Mouse (Mus musculus) lung, adult 18-20 months (tissue): ENCODE results near the gene Zfp938.
A peak's percentile ranks its signal among the peaks of the same experiment; 100 is the strongest.

Experiments
- DNase-seq, 2 experiments: peaks; one replicate each; pipeline ENCODE4 v3.0.0; 2022; ENCODE audit warnings: mixed read lengths in 2 of 2

The Zfp938 gene

DNA sequence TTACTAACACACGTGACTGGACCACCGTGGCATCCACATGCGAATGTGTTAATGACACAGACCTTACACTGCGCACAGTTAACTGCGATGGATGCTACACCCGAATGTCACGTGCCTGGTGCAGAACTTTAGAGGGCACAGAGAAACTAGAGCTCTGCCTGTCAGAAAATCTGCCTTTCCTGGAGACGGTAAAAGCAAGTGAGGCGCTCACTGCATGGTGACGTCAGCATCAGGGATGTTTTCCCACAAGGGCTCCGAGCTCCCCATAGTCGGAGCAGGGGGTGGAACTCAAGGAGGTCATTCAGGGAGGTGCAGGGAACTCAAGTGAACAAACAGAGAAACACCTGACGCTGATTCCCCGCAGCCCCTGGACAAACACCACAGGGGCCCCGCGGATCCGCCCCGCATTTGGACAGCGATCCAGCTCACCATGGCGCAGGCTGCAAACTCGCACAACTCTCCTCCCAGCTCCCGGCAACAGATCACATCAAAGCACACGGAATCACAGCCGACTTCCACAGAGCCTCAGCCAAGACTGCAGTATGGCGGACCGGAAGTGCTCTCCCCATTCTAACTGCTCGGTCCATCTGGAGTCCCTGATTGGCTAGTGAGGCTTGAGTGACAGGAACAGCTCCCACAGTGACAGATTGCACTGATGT, at the start of gene Zfp938:
TSS of gene Zfp938 (minus strand) at position 539 of the 659 bp plus-strand sequence.
- DNase-seq = peak; percentile 82 to 87

DNA sequence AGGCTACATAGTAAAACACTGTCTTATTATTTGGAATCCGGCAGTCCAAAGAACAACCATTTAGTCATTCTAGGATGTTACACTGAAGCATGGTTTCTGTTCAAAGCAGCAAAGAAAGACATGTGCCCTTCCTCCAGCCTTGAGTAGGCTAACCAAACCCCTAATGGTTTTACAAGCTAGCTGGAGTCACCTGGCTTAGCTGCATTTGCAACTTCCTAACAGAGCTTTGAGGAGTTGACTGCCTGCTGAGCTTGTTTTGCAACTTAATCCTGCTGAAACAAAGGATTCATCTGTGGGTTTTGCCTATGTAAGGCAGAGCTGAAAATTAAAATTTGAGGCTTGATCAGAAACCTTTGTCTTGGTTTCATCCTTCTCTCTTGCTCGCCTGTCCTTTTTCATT, 16.3 kb upstream of the Zfp938 start:
- no peak for DNase-seq

DNA sequence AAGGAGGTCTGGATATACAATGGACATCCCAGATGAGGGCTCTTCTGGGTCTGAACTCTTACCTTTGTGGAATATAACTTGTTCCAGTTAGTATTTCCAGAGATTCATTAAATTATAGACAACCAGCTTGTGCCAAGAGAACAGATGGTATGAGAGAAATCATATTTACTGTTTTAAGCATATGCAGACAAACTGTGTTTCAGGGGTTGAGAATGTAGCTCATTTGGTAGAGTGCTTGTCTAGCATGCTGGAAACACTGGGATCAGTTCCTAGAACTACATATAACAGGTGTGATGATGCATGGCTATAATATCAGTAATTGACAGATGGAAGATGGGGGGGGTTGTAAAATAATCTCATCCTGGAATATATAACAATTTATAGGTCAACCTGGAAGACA, 3.9 kb upstream of the Zfp938 start:
- no peak for DNase-seq

DNA sequence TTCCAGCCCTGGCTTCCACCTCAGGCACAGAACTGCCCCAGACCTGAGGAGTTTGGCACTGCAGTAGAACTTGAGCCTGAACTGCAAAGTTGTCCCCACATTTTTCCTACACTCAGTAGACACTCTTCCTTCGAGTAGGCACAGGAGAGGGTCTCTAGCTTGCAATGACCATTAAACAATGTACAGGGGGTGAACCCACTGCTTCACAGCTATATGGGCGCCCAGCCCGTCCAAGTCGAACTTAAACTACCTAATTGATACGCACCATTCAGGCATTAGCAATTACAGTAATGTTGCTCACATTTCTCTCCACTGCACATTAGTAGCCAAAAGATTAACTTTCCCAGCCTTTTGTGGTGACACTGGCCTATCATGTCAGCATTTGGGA, 315 bp upstream of the Zfp938 start:
- DNase-seq = no peak

DNA sequence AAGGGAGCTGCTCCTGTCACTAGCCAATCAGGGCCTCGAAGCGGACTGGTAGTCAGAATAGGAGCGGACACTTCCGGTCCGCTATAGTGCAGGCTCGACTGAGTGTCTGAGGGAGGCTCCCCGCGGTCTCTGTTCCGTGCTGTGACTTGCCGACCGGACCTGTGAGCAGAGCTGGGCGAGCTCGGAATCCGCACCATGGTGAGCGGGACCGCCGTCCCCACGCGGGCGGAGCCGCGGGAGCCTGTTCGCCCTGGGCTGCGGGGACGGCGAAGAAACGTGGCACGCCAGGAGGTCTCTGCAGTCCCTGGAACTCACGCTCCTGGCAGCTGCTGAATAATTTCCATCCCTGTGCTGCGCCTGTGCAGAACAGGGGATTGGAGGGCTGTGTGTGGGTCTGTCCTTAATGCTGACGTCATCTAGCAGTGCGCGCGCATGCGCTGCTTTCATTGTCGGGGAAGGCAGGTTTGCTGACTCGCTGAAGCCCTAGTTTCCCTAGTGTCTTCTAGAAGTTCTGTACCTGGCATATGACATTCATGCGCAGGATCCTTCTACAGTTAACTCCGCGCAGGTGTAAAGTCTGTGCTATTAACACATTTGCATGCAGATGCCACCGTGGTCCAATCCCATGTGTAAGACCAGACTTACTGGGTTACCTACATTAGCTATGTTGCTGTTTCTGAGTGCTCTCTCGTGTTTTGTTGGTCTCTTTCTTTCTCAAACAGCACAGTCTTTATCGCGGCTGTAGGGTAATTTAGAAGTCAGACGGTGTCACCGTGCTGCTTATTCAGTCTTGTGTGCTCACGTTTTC, 62.6 kb downstream of the Zfp938 start:
- DNase-seq = peak; percentile 79 to 85
